Mouse (Mus musculus): ENCODE results near the gene Furin. TPM values are rescaled to one million over a fixed set of nuclear protein-coding genes. Genes with fewer than 3 reads are reported as not detected.

Gene Furin
- total and polyA plus RNA-seq, 3 experiments = 13.7 to 32.3 TPM; not detected in 1

DNA sequence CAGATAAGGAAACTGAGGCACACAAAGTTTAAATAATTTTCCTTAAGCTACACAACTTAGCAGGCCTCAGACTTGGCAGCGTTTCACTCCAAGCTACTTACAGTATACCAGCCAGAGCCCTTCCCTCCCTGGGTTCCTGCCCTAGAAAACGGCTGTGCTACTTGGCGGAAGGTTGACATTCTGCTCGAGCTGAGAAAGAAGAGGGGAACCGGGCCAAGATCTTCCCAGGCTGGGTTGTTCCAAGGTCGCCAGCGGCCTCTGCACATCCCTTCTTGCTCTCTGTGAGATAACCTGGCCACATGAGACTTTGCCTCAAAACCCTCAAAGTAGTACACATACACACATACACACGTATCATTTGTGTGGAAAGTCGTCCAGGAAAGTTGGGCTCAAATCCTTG, 1.7 kb downstream of the Furin start:
- Histone ChIP-seq H3K9ac (ENCODE audit: control insufficient read depth, low read depth, low read length, poor library complexity, severe bottlenecking) (peak overlapping the region; percentile 90), H3K4me3 (ENCODE audit: control insufficient read depth in 1 of 2, insufficient read depth in 1 of 2, low read depth in 2 of 2, low read length in 2 of 2) (peak overlapping the region; percentile 72 to 87), H3K27ac (ENCODE audit: control insufficient read depth, low read depth, low read length) (peak overlapping the region; percentile 66), H3K79me2 (ENCODE audit: control insufficient read depth, insufficient read depth, low read length, poor library complexity) (peaks cover 30% of the 10 kb centered on the region), H3K4me1 (ENCODE audit: control insufficient read depth in 1 of 2, insufficient read depth in 2 of 2, low read length in 2 of 2) (peaks cover 8 to 36% of the 10 kb centered on the region in 2 experiments), H3K36me3 (ENCODE audit: control insufficient read depth in 1 of 2, insufficient read depth in 2 of 2, low read length in 2 of 2) (peaks cover 0 to 25% of the 10 kb centered on the region in 2 experiments; a peak in 2 of 4 replicates), H3K27me3 (ENCODE audit: control insufficient read depth in 1 of 2, insufficient read depth in 2 of 2, low read length in 2 of 2) (no peaks in the 10 kb centered on the region), H3K9me3 (replicated peaks; ENCODE audit: insufficient read depth, low read length) (no peaks in the 10 kb centered on the region)
- peak; percentile 68 for DNase-seq (ENCODE audit: low read depth, low spot score)
- no peak for TF ChIP-seq CHD2 (IDR thresholded peaks at IDR 0.05; ENCODE audit: low read length)
- TF ChIP-seq MEF2A (IDR thresholded peaks at IDR 0.05; ENCODE audit: extremely low read depth, insufficient replicate concordance, low read depth, low read length, poor library complexity, severe bottlenecking) = no peak
- no peak for TF ChIP-seq NRF1 (IDR thresholded peaks at IDR 0.05; ENCODE audit: insufficient read depth, low read depth, low read length, poor library complexity, severe bottlenecking)
- TF ChIP-seq ZNF384 (IDR thresholded peaks at IDR 0.05; ENCODE audit: low read depth, low read length) = no peak
- TF ChIP-seq E2F4 (IDR thresholded peaks at IDR 0.05; ENCODE audit: borderline replicate concordance, low read depth, low read length) = no peak
- TF ChIP-seq BHLHE40 (IDR thresholded peaks at IDR 0.05; ENCODE audit: borderline replicate concordance, low read depth, low read length) = no peak
- no peak for TF ChIP-seq MAX (IDR thresholded peaks at IDR 0.05; ENCODE audit: low read length)
- TF ChIP-seq HCFC1 (IDR thresholded peaks at IDR 0.05; ENCODE audit: low read depth, low read length) = no peak
- TF ChIP-seq POLR2AphosphoS2 (IDR thresholded peaks at IDR 0.05; ENCODE audit: low read length) = no peak
- no peak for TF ChIP-seq MAZ (IDR thresholded peaks at IDR 0.05; ENCODE audit: low read depth, low read length)
- TF ChIP-seq EP300 (IDR thresholded peaks at IDR 0.05; ENCODE audit: low read depth in 1 of 2, low read length in 2 of 2) = no peak; a peak in 1 of 4 replicates
- no peak for TF ChIP-seq ZMIZ1 (IDR thresholded peaks at IDR 0.05; ENCODE audit: low read depth, low read length)
- TF ChIP-seq MXI1 (IDR thresholded peaks at IDR 0.05; ENCODE audit: low read depth, low read length) = no peak
- no peak for TF ChIP-seq TCF12 (IDR thresholded peaks at IDR 0.05; ENCODE audit: low read depth, low read length)
- TF ChIP-seq JUND (IDR thresholded peaks at IDR 0.05; ENCODE audit: low read depth, low read length) = no peak
- TF ChIP-seq NELFE (IDR thresholded peaks at IDR 0.05; ENCODE audit: low read depth, low read length) = no peak
- no peak for TF ChIP-seq ZC3H11A (IDR thresholded peaks at IDR 0.05; ENCODE audit: low read depth, low read length)
- no peak for TF ChIP-seq TAL1 (IDR thresholded peaks at IDR 0.05; ENCODE audit: low read length)
- TF ChIP-seq GABPA (IDR thresholded peaks at IDR 0.05; ENCODE audit: low read depth, low read length) = no peak

DNA sequence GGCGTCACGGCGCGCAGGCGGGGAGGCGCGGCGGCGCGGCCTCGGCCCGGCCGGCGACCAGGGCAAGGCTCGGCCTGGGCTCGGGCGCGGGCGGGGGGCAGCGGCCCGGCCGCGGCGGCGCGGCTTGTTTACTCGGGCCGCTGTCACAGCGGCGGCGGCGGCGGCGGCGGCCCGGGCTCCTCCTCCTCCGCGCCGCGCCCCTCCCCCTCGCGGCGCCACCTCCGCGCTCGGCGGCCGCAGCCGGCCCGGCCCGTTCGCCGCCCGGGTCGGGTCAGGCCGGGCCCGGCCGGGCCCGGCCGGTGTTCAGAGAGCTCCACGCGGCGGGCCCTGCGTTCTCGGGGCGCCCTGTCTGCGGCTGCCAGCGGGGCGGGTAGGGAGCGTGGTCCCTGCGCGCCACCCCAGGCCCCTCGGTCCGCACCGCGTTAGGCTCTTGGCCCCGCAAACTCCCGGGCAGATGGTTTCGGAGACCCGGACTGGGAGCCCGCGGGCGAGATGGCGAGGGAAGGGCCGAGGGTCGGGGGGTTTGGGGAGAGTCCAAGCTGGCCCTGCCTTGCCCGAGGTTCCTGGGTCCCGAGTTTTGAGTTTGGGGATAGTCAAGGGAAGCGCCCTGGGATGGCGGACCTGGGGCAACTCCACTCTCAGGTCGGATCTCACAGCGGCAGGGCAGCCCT, 2.5 kb downstream of the Furin start:
- Histone ChIP-seq H3K27ac (ENCODE audit: control insufficient read depth, low read depth, low read length) (peak overlapping the region; percentile 66), H3K9ac (ENCODE audit: control insufficient read depth, low read depth, low read length, poor library complexity, severe bottlenecking) (peak overlapping the region; percentile 90), H3K79me2 (ENCODE audit: control insufficient read depth, insufficient read depth, low read length, poor library complexity) (peaks cover 30% of the 10 kb centered on the region), H3K4me1 (ENCODE audit: control insufficient read depth in 1 of 2, insufficient read depth in 2 of 2, low read length in 2 of 2) (peaks cover 8 to 36% of the 10 kb centered on the region in 2 experiments), H3K36me3 (ENCODE audit: control insufficient read depth in 1 of 2, insufficient read depth in 2 of 2, low read length in 2 of 2) (peaks cover 0 to 25% of the 10 kb centered on the region in 2 experiments; a peak in 2 of 4 replicates), H3K27me3 (ENCODE audit: control insufficient read depth in 1 of 2, insufficient read depth in 2 of 2, low read length in 2 of 2) (no peaks in the 10 kb centered on the region), H3K4me3 (ENCODE audit: control insufficient read depth in 1 of 2, insufficient read depth in 1 of 2, low read depth in 2 of 2, low read length in 2 of 2) (peak overlapping the region; percentile 72 to 87), H3K9me3 (replicated peaks; ENCODE audit: insufficient read depth, low read length) (no peaks in the 10 kb centered on the region)
- TF ChIP-seq CHD2 (IDR thresholded peaks at IDR 0.05; ENCODE audit: low read length) (no peak), NRF1 (IDR thresholded peaks at IDR 0.05; ENCODE audit: insufficient read depth, low read depth, low read length, poor library complexity, severe bottlenecking) (no peak), MEF2A (IDR thresholded peaks at IDR 0.05; ENCODE audit: extremely low read depth, insufficient replicate concordance, low read depth, low read length, poor library complexity, severe bottlenecking) (no peak), SMC3 (IDR thresholded peaks at IDR 0.05; ENCODE audit: low read depth, low read length) (no peak), MYC (IDR thresholded peaks at IDR 0.05; ENCODE audit: low read depth, low read length) (no peak), KAT2A (conservative IDR thresholded peaks at IDR 0.05; ENCODE audit: low read depth, low read length) (no peak), ZMIZ1 (IDR thresholded peaks at IDR 0.05; ENCODE audit: low read depth, low read length) (peak; percentile 43; the same call in 1 of the 2 replicates), MXI1 (IDR thresholded peaks at IDR 0.05; ENCODE audit: low read depth, low read length) (no peak; the same call in 1 of the 2 replicates), GATA1 (IDR thresholded peaks at IDR 0.05; ENCODE audit: low read depth, low read length) (no peak), USF1 (IDR thresholded peaks at IDR 0.05; ENCODE audit: low read depth, low read length) (no peak), TAL1 (IDR thresholded peaks at IDR 0.05; ENCODE audit: low read length) (no peak), CTCF (IDR thresholded peaks at IDR 0.05 in 2 of 3, conservative IDR thresholded peaks at IDR 0.05 in 1 of 3; ENCODE audit: control insufficient read depth in 1 of 3, insufficient read depth in 1 of 3, low read depth in 2 of 3, low read length in 3 of 3, poor library complexity in 1 of 3, severe bottlenecking in 1 of 3) (no peak), EP300 (IDR thresholded peaks at IDR 0.05; ENCODE audit: low read depth in 1 of 2, low read length in 2 of 2) (no peak), MAX (IDR thresholded peaks at IDR 0.05; ENCODE audit: low read length) (no peak), E2F4 (IDR thresholded peaks at IDR 0.05; ENCODE audit: borderline replicate concordance, low read depth, low read length) (no peak), CHD1 (IDR thresholded peaks at IDR 0.05; ENCODE audit: low read depth, low read length) (no peak), POLR2A (IDR thresholded peaks at IDR 0.05; ENCODE audit: control insufficient read depth in 1 of 2, insufficient read depth in 1 of 2, low read depth in 1 of 2, low read length in 2 of 2, poor library complexity in 1 of 2) (peak; percentile 37 to 74; a peak in 2 of 4 replicates), ZNF384 (IDR thresholded peaks at IDR 0.05; ENCODE audit: low read depth, low read length) (no peak), NELFE (IDR thresholded peaks at IDR 0.05; ENCODE audit: low read depth, low read length) (peak; percentile 42), MAFK (IDR thresholded peaks at IDR 0.05; ENCODE audit: borderline replicate concordance, low read depth, low read length) (no peak)
- peak; percentile 57 for DNase-seq (ENCODE audit: low read depth, low spot score)

Data from MEL (cell line).